9 mouse cellular contexts compared by ENCODE assay signal in genomic region chr11:60535676-60536075, GRCm38 (mm10). TPM values are rescaled to one million over a fixed set of nuclear protein-coding genes. Genes with fewer than 3 reads are reported as not detected.
DNase-seq lines count a peak whose midpoint lies in the region; ATAC-seq and TF ChIP-seq lines count a peak whose summit lies in the region.
"Had no signal": no experiment of that assay in that cellular context is flagged by ENCODE, and none has a peak within 500 bp of the region (broad histone marks: within the 10 kb centered on the region; RNA-seq: fewer than 3 reads in every experiment).

No protein-coding gene starts in this region.

- peak overlapping the region; percentile 100; the same call in 1 of the 2 replicates for H3K4me2 ChIP-seq in liver, embryonic 11.5 days
- H3K4me2 ChIP-seq in embryonic facial prominence, embryonic 12.5 days (replicated peaks), result peak overlapping the region; percentile 96
- H3K4me2 ChIP-seq in hindbrain, embryonic 14.5 days (replicated peaks), result peak overlapping the region; percentile 80
- H3K4me2 ChIP-seq in midbrain, embryonic 16.5 days (ENCODE audit: low read length), result peak overlapping the region; percentile 72

- ATAC-seq in liver, embryonic 11.5 days (replicated peaks; ENCODE audit: low FRiP score), result no peak
- no peak for ATAC-seq in embryonic facial prominence, embryonic 12.5 days (ENCODE audit: insufficient number of reproducible peaks, insufficient read depth, low FRiP score, low TSS enrichment)
- no peak for ATAC-seq in hindbrain, embryonic 14.5 days (ENCODE audit: low FRiP score)
- no peak for ATAC-seq in midbrain, embryonic 16.5 days

- peak overlapping the region; percentile 98; the same call in 1 of the 2 replicates for H3K9ac ChIP-seq in liver, embryonic 11.5 days (ENCODE audit: low read depth, low read length)
- peak overlapping the region; percentile 94; the same call in 1 of the 2 replicates for H3K9ac ChIP-seq in embryonic facial prominence, embryonic 12.5 days
- H3K9ac ChIP-seq in hindbrain, embryonic 14.5 days, result peak overlapping the region; percentile 68
- H3K9ac ChIP-seq in midbrain, embryonic 16.5 days (ENCODE audit: low read depth, low read length), result peak overlapping the region; percentile 86

- no peak overlapping the region for H3K4me3 ChIP-seq in liver, embryonic 11.5 days (ENCODE audit: low read depth, low read length)
- peak overlapping the region; percentile 98; the same call in 1 of the 2 replicates for H3K4me3 ChIP-seq in embryonic facial prominence, embryonic 12.5 days
- H3K4me3 ChIP-seq in hindbrain, embryonic 14.5 days (replicated peaks; ENCODE audit: low read length), result peak overlapping the region; percentile 80; the same call in 1 of the 2 replicates
- H3K4me3 ChIP-seq in midbrain, embryonic 16.5 days (ENCODE audit: low read depth, low read length), result peak overlapping the region; percentile 89; the same call in 1 of the 2 replicates
- no peak overlapping the region for H3K4me3 ChIP-seq in left cerebral cortex, adult 2 months

- H3K36me3 ChIP-seq in liver, embryonic 11.5 days (ENCODE audit: control insufficient read depth, insufficient read depth, low read length), result no peaks in the 10 kb centered on the region
- no peaks in the 10 kb centered on the region for H3K36me3 ChIP-seq in embryonic facial prominence, embryonic 12.5 days
- no peaks in the 10 kb centered on the region for H3K36me3 ChIP-seq in hindbrain, embryonic 14.5 days (replicated peaks; ENCODE audit: control insufficient read depth, insufficient read depth)
- H3K36me3 ChIP-seq in midbrain, embryonic 16.5 days (ENCODE audit: control insufficient read depth, insufficient read depth, low read length), result no peaks in the 10 kb centered on the region

- H3K4me1 ChIP-seq in liver, embryonic 11.5 days (replicated peaks; ENCODE audit: control insufficient read depth, insufficient read depth, low read length), result peaks cover 16% of the 10 kb centered on the region
- H3K4me1 ChIP-seq in embryonic facial prominence, embryonic 12.5 days, result peaks cover 17% of the 10 kb centered on the region
- H3K4me1 ChIP-seq in hindbrain, embryonic 14.5 days (replicated peaks; ENCODE audit: control insufficient read depth, insufficient read depth, low read length), result peaks cover 26% of the 10 kb centered on the region
- H3K4me1 ChIP-seq in midbrain, embryonic 16.5 days (ENCODE audit: control insufficient read depth, insufficient read depth, low read length), result peaks cover 24% of the 10 kb centered on the region

- intact Hi-C loops in left cerebral cortex, adult 2 months (cut with DNase I), result loop anchor here (2.0 to 5.0 kb wide), 4 partner anchors 78 to 183 kb away; partner anchors contain the start of genes Drc3, Gid4, Llgl1 and Tom1l2
- intact Hi-C loops in left cerebral cortex, postnatal 4 days (cut with DNase I), result no loop called here

- 88% methylated on average over 2 of the region's 2 CpGs for WGBS in liver, embryonic 11.5 days
- 72% methylated on average over 2 of the region's 2 CpGs for WGBS in embryonic facial prominence, embryonic 12.5 days
- 87% methylated on average over 2 of the region's 2 CpGs for WGBS in hindbrain, embryonic 14.5 days
- 83% methylated on average over 2 of the region's 2 CpGs for WGBS in midbrain, embryonic 16.5 days

- no peak overlapping the region for H3K27ac ChIP-seq in liver, embryonic 11.5 days (ENCODE audit: low read depth, low read length)
- H3K27ac ChIP-seq in embryonic facial prominence, embryonic 12.5 days, result peak overlapping the region; percentile 100
- H3K27ac ChIP-seq in hindbrain, embryonic 14.5 days, result peak overlapping the region; percentile 99
- peak overlapping the region; percentile 99 for H3K27ac ChIP-seq in midbrain, embryonic 16.5 days (ENCODE audit: low read length)
- no peak overlapping the region for H3K27ac ChIP-seq in left cerebral cortex, adult 2 months

- TF ChIP-seq CTCF in left cerebral cortex, adult 2 months (IDR thresholded peaks at IDR 0.05), result no peak

- H3K9me3 ChIP-seq in liver, embryonic 11.5 days (ENCODE audit: control insufficient read depth, low read length), result no peaks in the 10 kb centered on the region
- H3K9me3 ChIP-seq in embryonic facial prominence, embryonic 12.5 days, result no peaks in the 10 kb centered on the region
- no peaks in the 10 kb centered on the region for H3K9me3 ChIP-seq in hindbrain, embryonic 14.5 days (ENCODE audit: control insufficient read depth, low read length)
- no peaks in the 10 kb centered on the region for H3K9me3 ChIP-seq in midbrain, embryonic 16.5 days (replicated peaks; ENCODE audit: control insufficient read depth, low read length, poor library complexity, severe bottlenecking)

- no peak for DNase-seq in liver, embryonic 11.5 days (ENCODE audit: low spot score)
- no peak for DNase-seq in liver
- DNase-seq in hindbrain, embryonic 14.5 days (ENCODE audit: low spot score), result no peak
- DNase-seq in ovary, postnatal 10 days (ENCODE audit: low spot score), result no peak
- no peak for DNase-seq in left cerebral cortex, adult 2 months (ENCODE audit: extremely low spot score in 1 of 2, low spot score in 2 of 2)
- no peak for DNase-seq in left cerebral cortex, postnatal 4 days
- DNase-seq: gastrocnemius, postnatal 10 days had no signal

- no peaks in the 10 kb centered on the region for H3K27me3 ChIP-seq in liver, embryonic 11.5 days (replicated peaks; ENCODE audit: control insufficient read depth, insufficient read depth, low read length)
- no peaks in the 10 kb centered on the region for H3K27me3 ChIP-seq in embryonic facial prominence, embryonic 12.5 days
- H3K27me3 ChIP-seq in hindbrain, embryonic 14.5 days (ENCODE audit: control insufficient read depth, insufficient read depth, low read length), result no peaks in the 10 kb centered on the region
- H3K27me3 ChIP-seq in midbrain, embryonic 16.5 days (ENCODE audit: control insufficient read depth, insufficient read depth, low read depth, low read length), result no peaks in the 10 kb centered on the region

RNA-seq across cellular contexts. Expression of gene Alkbh5, which starts 0.5 kb away (rescaled TPM):
- polyA plus RNA-seq in liver, embryonic 11.5 days (2014; fragmentation: Nextera tagmentation; extraction: Ambion mirVana), result 37.7 and 38.5 TPM in 2 replicates
- polyA plus RNA-seq in embryonic facial prominence, embryonic 12.5 days (2016; fragmentation: Nextera tagmentation; extraction: Ambion mirVana), result 36.1 and 37.8 TPM in 2 replicates
- polyA plus RNA-seq in hindbrain, embryonic 14.5 days (2014; fragmentation: Nextera tagmentation; extraction: Ambion mirVana), result 19.2 and 20.4 TPM in 2 replicates
- polyA plus RNA-seq in midbrain, embryonic 16.5 days (2015; fragmentation: Nextera tagmentation; extraction: Ambion mirVana), result 20.3 and 22.6 TPM in 2 replicates
- 10 to 100 TPM; 56.2 to 58.2 TPM for total RNA-seq in left cerebral cortex, adult 2 months (2021)
- total RNA-seq in left cerebral cortex, postnatal 4 days (2021), result 10 to 100 TPM; 30.9 to 32.3 TPM

Comparison
In these comparisons a context has a peak if more than half of its experiments do, and no peak if none do; other contexts are left out.
1. H3K27ac ChIP-seq: peak in embryonic facial prominence, embryonic 12.5 days (single experiment), hindbrain, embryonic 14.5 days (single experiment) and midbrain, embryonic 16.5 days (single experiment); none in liver, embryonic 11.5 days (single experiment) and left cerebral cortex, adult 2 months (single experiment).
2. H3K4me3 ChIP-seq: peak in embryonic facial prominence, embryonic 12.5 days (single experiment), hindbrain, embryonic 14.5 days (single experiment) and midbrain, embryonic 16.5 days (single experiment); none in liver, embryonic 11.5 days (single experiment) and left cerebral cortex, adult 2 months (single experiment).
3. Peak in every context shown above with its lines, with median percentiles within 50 percentile points of each other: H3K4me2 ChIP-seq and H3K9ac ChIP-seq.